Mouse (Mus musculus) hematopoietic stem cell, adult 5-6 weeks (primary cell): ENCODE measurements around the gene Hdac4. TPM values are rescaled to one million over a fixed set of nuclear protein-coding genes. Genes with fewer than 3 reads are reported as not detected.

ENCODE experiments used
- ATAC-seq, 2 experiments: fragments of 125-278 bp in 1 of 2; replicated peaks in 1 of 2; 2 replicates each; pipeline ENCODE4 v1.8.0; 2016 to 2017; ENCODE audit warnings: inconsistent platforms in 2 of 2, mild to moderate bottlenecking in 2 of 2, moderate number of reproducible peaks in 2 of 2, low read depth in 1 of 2, moderate TSS enrichment in 1 of 2; ENCODE audit not compliant: low FRiP score in 2 of 2, poor library complexity in 2 of 2, severe bottlenecking in 2 of 2, insufficient read depth in 1 of 2, low TSS enrichment in 1 of 2
- total RNA-seq: library from RNA; stranded (forward); fragments of 172-1452, 232-1000 nt; gene quantifications from 2 replicates; pipeline ENCODE4 v1.2.3, GENCODE M21; 2017

Hdac4 gene
- total RNA-seq, 1 experiment from 2014 or later, result 17.6 TPM

DNA sequence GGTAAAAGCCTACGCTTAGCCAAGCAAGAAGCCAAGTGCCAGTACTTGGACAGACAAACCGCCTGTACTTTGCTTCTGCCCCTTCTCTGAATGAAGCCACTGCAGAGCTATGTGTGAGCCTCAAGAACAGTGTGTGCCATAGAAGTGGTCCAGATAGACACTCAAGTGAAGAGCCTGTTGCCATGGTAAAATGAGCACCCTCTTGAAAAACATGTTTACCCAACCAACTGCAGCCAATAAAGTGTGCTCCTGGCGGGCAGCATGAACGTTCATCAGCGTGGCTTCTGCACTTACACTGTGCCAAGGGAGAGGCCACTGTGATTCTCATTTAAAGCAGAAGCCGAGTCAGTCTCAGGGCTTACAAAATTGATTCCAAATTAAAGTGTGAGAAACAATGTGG lies 165.0 kb downstream of the Hdac4 start:
- ATAC-seq, result no peak

- ATAC-seq, result no peak
Observed at GRCm38 (mm10) chr1:92028158-92028557, 167.3 kb downstream of the Hdac4 start.

DNA sequence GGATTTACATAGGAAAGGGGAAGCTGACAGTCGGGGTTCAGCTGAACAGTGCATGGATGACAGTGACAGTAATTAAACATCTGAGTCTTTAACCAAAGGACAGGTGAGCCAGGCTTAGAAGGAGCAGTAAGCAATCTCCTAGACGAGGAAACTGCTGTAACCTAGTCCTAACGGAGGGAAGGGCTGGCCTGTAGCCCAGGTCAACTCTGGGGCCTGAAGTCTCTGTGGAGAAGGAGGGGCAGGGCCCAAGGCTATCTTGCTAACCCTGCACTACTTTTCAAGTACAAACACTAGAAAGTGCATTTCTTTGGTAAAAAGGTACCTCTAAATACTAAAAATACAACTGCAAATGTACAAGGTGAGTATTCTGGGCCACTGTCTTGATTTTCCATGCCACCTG lies 169.1 kb downstream of the Hdac4 start:
- no peak for ATAC-seq

DNA sequence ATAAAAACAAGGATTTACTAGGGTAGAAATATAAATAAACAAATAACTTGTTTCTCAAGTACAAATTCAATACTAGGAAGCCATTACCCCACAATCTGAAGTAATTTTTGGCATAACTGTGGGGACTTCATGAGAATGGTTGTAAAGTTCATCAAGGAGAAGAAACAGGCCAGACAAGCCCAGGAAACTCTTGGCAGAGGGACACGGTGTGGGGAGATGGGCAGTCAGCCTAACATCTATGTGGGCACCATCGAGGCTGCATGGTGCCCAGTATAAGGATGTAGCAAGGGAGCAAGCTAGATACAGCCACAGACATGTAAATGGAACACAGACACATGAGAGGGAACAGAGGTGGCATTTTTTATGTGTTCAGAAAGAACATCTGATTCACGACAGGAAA lies 171.6 kb downstream of the Hdac4 start:
- ATAC-seq, result no peak

GRCm38 (mm10) chr1:92022009-92022408 lies 173.5 kb downstream of the Hdac4 start:
- ATAC-seq, result no peak

DNA sequence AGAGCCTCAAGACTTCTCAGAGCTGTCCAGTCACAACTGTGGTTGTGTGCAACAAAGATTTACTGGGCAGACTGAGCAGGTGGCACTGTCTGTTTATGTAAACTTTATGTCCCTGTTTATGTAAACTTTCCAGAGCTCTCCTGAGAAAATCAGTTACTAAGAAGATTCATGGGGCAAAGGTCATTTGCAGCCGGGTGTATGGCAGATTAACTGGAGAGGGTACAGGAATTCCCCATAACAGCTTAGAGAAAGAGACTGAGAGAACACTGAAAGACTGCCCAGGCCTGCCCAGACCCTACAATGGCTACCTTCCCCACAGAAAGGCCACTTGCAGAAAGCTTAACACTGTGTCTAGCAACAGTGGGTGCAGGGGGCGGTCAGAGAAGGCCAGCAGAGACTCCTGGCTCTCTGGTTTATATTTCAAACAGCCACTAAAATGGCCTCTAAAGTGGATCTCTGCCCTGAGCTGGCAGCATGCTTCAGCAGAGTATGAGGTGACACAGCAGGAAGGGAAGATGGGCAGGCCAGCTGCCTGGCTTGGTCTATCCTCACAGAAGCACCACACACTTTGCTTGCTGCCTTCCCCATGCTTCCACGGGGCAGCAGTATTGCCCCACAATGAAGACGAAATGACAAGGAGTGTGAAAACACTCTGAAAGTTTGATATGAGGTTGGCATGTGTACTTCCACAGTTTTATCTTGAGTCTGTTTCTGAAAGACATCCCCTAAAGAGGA lies 179.4 kb downstream of the Hdac4 start:
- no peak for ATAC-seq

DNA sequence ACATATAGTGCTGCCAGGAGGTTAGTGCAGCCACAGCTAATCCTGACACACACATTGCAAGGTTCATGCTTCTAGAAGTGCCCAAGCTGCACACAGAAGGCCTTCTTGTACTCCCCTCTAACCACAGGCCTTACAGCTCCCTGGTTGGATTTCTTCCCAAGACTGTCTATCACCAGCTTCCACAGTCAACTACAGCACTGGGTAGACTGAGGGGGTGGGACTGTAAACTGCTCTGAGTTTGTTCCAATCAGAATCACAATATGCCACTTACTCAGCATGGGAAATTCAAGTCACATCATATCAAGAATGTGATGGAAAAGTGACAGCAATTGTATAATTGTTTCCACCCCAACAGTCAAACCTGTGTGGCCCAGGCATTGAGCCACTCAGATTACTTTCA lies 180.2 kb downstream of the Hdac4 start:
- ATAC-seq, result no peak

- ATAC-seq, result no peak
Observed at GRCm38 (mm10) chr1:92014496-92014895, 181.0 kb downstream of the Hdac4 start.

- 0 out of 4 replicates have a peak, but pooled peaks of 1 of the 2 experiments have one; percentile 7 for ATAC-seq
Observed at GRCm38 (mm10) chr1:92006666-92007065, 188.8 kb downstream of the Hdac4 start.

DNA sequence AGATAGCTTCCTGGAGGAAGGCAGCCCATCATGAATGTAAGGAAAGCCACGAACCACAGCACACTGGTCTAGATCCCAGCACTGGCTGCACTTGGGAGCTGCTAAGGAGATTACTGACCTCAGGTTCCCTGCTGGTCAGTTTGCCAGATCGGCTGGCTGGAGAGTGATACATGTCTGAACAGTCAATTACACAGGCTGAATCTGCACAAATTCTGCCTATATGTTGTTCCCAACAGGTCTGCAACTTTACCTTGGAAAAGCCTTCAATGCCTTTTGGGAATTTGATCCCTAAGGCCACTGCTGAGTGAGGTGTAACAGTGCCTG lies 189.9 kb downstream of the Hdac4 start:
- no peak for ATAC-seq

DNA sequence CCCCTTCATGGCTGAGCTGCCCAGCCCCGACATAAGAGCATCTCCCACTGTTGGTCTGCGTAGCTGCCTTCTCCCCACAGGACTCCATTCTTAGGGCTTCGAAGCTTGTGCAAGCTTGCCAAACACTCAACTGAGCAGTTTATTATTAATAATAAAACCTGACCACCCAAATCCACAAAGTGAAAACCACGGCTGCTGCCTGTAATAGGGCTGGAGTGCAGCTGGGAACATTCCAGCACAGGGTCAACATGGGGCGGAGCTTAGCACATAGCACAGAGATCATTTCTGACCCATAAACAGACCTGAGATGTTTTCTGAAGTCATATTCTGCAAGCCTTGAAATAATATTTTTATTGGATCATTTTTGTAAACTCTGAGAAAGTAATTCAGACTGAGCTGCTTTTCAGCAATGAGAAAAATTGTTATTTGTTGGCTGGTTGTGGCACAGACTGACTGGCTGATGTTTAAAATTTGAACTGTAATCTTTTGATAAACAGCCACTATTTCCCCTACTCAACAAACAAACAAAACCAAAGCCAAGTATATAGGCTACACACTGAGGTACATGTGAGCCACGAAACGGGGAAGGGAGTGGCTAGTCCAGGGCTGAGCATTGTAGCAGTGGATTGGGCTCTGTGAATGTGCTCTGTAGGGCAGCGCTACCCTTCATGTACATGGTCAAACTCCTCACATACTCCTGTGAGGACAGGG lies 190.4 kb downstream of the Hdac4 start:
- no peak for ATAC-seq

DNA sequence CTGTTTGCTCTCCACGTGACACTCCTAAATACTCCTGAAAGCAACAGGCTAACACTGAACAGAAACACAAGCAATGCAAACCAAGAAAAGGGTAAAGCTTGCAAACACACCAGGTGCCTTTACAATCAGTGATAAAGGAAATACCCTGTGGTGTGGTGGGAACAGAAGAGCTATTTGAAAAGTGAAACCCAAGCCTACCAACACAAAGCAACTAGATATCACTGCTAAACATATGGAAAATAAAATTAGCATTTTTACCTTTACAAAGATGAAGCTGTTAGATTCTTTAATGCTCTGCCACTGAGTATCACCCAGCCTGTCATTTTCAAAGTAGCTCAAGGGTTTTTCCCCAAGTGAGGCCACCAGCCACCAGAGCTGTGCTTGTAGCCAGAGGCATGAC lies 191.4 kb downstream of the Hdac4 start:
- no peak for ATAC-seq

DNA sequence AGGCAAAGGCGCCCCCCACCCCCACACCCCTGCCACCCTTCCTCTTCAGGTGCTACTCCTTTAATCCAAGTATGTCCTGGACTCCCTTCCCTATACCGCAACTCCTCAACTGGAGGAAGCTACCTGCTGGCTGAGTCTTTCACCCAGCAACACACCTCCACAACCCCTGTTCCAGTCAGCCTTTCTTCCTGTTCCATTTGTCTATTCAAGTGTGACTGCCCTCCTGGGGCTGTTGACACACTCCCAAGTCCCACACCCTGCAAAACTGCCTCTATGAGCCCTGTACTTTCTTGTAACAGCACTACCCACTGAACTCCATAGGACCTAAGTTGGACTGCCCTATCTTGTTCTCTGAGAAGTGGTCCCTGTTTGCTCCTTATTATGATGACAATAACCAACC lies 195.3 kb downstream of the Hdac4 start:
- no peak for ATAC-seq

- ATAC-seq, result no peak
Observed at GRCm38 (mm10) chr1:91993658-91994165, 201.8 kb downstream of the Hdac4 start.

- ATAC-seq, result no peak
Observed at GRCm38 (mm10) chr1:91992652-91993051, 202.8 kb downstream of the Hdac4 start.

DNA sequence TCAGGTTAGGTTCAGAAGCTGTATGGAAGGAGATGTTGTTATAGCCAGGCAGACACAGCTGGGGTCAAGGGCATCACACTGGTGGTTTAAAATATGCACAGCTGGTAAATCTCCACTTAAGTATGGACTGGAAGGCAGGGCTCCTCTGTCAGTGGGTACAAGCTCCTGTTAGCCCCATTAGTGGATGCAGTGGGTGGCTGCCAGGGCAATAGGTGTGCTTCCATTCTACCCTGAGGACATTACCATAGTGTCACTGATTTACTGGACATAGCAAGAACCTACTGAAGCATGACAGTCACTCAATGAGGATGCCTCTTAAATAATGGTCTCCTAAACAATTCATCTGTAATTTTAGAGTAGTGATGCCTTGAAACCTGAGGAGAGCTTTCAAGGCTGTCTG lies 203.9 kb downstream of the Hdac4 start:
- no peak for ATAC-seq

GRCm38 (mm10) chr1:91990852-91991251 lies 204.6 kb downstream of the Hdac4 start:
- ATAC-seq, result no peak; a peak in 1 of 4 replicates

DNA sequence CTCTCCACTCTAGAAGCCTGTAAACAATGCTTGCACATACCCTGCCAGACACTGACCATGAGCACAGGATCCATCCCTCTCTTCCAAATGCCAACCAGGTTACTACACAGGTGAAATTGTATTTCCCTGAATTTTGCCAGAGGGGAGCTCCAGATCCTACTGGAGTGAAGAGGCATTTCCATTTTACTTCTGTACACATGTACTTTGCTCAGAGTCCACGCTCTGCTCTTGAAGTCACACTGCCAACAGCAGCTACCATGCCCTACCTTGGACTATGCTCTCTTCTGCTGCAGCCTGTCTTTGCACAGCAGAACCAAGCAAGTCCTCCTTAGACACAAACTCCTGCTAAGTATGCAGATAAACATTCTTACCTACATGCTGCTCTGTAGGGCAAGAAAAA lies 206.6 kb downstream of the Hdac4 start:
- ATAC-seq, result no peak

DNA sequence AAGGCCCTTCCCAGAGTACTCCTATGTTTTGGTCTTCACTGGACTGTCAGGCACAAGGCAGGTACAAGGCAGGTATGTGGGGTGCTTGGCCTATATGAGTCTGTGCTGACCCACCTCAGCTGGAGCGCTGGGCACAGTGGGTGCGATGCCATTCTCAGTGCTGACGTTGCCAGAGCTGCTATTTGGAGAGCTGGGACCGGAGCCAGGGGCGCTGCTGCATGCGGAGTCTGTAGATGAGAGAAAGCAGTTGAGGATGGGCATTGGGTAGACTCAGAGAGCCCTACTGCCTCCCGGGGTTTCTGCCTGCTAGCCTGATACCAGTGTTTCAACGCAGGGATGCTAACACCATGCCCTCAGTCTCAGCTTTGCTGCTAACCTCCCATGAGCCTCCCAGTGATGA lies 208.1 kb downstream of the Hdac4 start:
- no peak for ATAC-seq
